Mouse (Mus musculus) kidney, adult 18-20 months (tissue): ENCODE results near the gene Hrh3.

Source experiments
- DNase-seq: peaks from one replicate; pipeline ENCODE4 v3.0.0; 2021

Gene Hrh3

GRCm38 (mm10) chr2:180105441-180106190, 1.3 kb upstream of the Hrh3 start:
- no peak for DNase-seq

GRCm38 (mm10) chr2:180104659-180105377, 530 bp upstream of the Hrh3 start:
- no peak for DNase-seq

GRCm38 (mm10) chr2:180103151-180103977, 924 bp downstream of the Hrh3 start:
- no peak for DNase-seq

GRCm38 (mm10) chr2:180099529-180099928, 4.8 kb downstream of the Hrh3 start:
- no peak for DNase-seq

GRCm38 (mm10) chr2:180098167-180098566, 6.1 kb downstream of the Hrh3 start:
- no peak for DNase-seq

- DNase-seq: no peak
These were observed 6.7 kb downstream of the Hrh3 start for GRCm38 (mm10) chr2:180097585-180097984.

- DNase-seq: no peak
These were observed 8.6 kb downstream of the Hrh3 start for GRCm38 (mm10) chr2:180095711-180096110.

GRCm38 (mm10) chr2:180090285-180090684, 14.0 kb downstream of the Hrh3 start:
- no peak for DNase-seq

- DNase-seq: no peak
These were observed 16.8 kb downstream of the Hrh3 start for GRCm38 (mm10) chr2:180087472-180087871.

GRCm38 (mm10) chr2:180086637-180087027, 17.7 kb downstream of the Hrh3 start:
- DNase-seq: no peak

GRCm38 (mm10) chr2:180085926-180086636, 18.2 kb downstream of the Hrh3 start:
- no peak for DNase-seq

GRCm38 (mm10) chr2:180084565-180084964, 19.7 kb downstream of the Hrh3 start:
- DNase-seq: no peak

GRCm38 (mm10) chr2:180083063-180083462, 21.2 kb downstream of the Hrh3 start:
- no peak for DNase-seq

GRCm38 (mm10) chr2:180080680-180081079, 23.6 kb downstream of the Hrh3 start:
- DNase-seq: no peak

GRCm38 (mm10) chr2:180077622-180078021, 26.7 kb downstream of the Hrh3 start:
- DNase-seq: no peak

- DNase-seq: no peak
These were observed 31.4 kb downstream of the Hrh3 start for GRCm38 (mm10) chr2:180072886-180073285.

GRCm38 (mm10) chr2:180071671-180072070, 32.6 kb downstream of the Hrh3 start:
- DNase-seq: no peak

- DNase-seq: peak; percentile 97
These were observed 33.5 kb downstream of the Hrh3 start, which contains the start of gene Mtg2 for GRCm38 (mm10) chr2:180070481-180071453. Gene Mtg2, plus strand, starts transcription at chr2:180070588.

- no peak for DNase-seq
These were observed 34.4 kb downstream of the Hrh3 start for GRCm38 (mm10) chr2:180069770-180070480.

GRCm38 (mm10) chr2:180063338-180064131, 40.8 kb downstream of the Hrh3 start:
- no peak for DNase-seq
